Mouse (Mus musculus) small intestine, adult 2 months (tissue): ENCODE data around the gene Plscr4.

Experiments
- CTCF ChIP-seq: fragments of 200-500 bp; IDR thresholded peaks from 2 replicates; pipeline ENCODE4 v1.5.1; 2012; ENCODE audit warnings: low read depth, mild to moderate bottlenecking, control low read depth, inconsistent platforms, low read length, moderate library complexity, mixed read lengths; ENCODE audit not compliant: insufficient replicate concordance, insufficient read length; ENCODE audit errors: extremely low read depth
- POLR2A ChIP-seq: fragments of 200-500 bp; IDR thresholded peaks from 2 replicates; pipeline ENCODE4 v1.6.1; 2012; ENCODE audit warnings: low read depth, mild to moderate bottlenecking, control low read depth, inconsistent platforms, low read length, moderate library complexity

GRCm38 (mm10) chr9:92538216-92538615 is 81.0 kb downstream of the Plscr4 start:
- TF ChIP-seq POLR2A = no peak
- TF ChIP-seq CTCF = no peak
